Mouse (Mus musculus): ENCODE data around the gene Eml6. TPM values are rescaled to one million over a fixed set of nuclear protein-coding genes. Genes with fewer than 3 reads are reported as not detected.

The Eml6 gene
- total RNA-seq, 2 experiments from 2014 or later: 0.49 to 0.71 TPM

DNA sequence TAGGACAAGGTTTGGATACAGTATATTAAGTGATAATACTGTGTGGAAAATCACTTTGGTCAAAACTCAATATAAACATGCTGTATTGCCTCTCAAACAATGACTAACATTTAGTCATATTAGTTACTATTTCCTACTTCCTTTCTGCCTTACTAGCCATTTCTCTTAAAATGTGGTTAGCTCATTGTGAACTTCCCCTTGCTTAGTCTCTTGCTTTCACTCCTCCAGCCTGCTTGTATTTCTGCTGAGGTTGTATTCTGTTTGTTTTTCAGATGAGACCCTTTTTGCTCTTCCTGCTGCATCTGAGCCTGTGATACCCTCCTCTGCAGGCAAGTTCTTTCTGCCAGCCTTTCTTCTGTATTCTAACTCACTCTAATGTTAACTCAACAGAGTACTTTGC, 320.6 kb downstream of the Eml6 start:
- peak; percentile 89 for ATAC-seq (replicated peaks; ENCODE audit: poor library complexity)

DNA sequence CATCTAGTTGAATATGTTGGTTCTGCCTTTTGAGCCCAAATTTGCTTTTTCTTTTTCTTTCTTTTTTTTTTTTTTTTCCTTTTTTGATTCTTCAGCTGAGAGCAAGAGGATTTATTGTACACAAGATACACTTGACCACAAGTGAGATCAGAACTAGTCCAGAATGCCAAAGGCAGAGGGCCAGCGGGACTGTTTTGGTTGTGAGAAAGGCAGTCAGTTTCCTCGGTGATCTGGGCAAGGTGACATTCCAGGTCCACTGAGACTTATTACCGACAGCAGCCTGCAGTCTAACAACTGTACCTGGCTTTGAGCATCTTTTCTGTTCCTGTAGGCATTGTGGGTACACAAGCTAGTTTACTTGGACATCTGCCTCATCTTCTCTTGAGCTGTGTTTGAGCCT, 323.1 kb downstream of the Eml6 start:
- no peak for ATAC-seq (replicated peaks; ENCODE audit: poor library complexity)

DNA sequence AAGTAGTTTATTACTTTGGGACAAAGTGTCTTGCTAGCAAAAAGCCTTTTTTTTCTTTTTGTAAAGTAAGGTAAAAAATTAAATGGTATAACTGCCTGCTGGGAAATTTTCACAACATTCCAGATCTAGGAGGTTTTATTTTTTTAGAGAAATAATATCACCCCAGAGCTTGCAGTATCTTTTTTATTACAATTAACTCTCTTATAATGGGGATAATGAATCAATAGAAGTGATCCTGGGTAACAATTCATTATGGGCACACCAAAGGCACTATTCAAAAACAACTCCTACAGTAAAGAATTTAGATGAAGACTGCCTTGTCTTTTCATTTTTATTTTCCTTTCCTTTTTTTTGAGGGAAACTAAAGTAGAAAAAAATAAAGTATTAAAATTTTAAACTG, 331.1 kb downstream of the Eml6 start:
- ATAC-seq (replicated peaks; ENCODE audit: poor library complexity): no peak

DNA sequence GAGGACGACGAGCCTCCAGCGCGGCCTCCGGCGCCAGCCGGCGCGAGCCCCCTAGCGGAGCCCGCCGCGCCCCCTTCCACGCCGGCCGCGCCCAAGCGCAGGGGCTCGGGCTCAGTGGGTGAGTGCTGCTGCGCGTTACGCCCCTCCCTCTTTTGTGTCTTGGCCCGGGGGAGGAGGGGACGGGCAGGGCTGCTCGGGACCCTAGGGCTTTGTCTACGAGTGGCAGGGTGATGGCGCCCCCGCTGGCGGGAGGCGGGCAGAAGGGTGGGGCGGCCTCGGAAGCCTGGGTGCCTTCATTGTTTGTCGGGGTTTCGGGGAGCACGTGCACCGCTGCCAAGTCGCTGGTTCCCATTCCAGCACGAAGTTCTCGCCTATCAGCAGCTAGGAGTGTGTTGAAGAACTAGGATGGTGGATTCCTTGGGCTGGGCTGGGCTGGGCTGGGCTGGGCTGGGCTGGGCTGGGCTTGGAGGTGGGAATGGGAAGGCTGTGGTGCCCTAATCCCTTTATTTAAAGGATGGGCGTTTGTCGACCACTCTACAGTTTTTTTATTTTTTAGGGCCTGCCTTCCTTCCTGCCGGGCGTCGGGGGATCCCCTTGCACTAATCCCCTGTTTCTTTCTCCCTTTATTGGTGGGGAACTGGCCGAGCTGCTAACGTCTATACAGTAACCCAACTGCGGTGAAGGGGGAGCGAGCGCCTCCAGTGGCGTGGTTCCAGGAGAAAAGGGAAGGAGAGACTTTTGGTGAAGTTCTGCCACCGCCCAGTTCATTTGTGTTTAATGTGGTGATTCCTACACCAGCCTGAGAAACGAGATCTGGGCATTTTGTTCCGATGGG, 332.0 kb downstream of the Eml6 start:
- peak; percentile 62 for ATAC-seq (replicated peaks; ENCODE audit: poor library complexity)

Other genes starting within 250 kb of the Eml6 start
- gene 4931440F15Rik, start 200.4 kb downstream of the Eml6 start, total RNA-seq (2015): not detected in 2 replicates
- gene 4931440F15Rik, start 200.4 kb downstream of the Eml6 start, total RNA-seq (2017): not detected in 2 replicates
- 108 TPM in 2 replicates for gene Sptbn1, start 242.1 kb upstream of the Eml6 start, total RNA-seq (2015)
- 127 and 141 TPM in 2 replicates for gene Sptbn1, start 242.1 kb upstream of the Eml6 start, total RNA-seq (2017)

Data from megakaryocyte progenitor cell, adult 5-6 weeks (primary cell).